Mouse (Mus musculus) spleen, postnatal 36 days (tissue): ENCODE results near the gene Rap2b.

Source experiments
- DNase-seq, 2 experiments: peaks; one replicate each; pipeline ENCODE4 v3.0.0; 2022; ENCODE audit warnings: low spot score in 2 of 2, mixed read lengths in 1 of 2

Gene Rap2b

DNA sequence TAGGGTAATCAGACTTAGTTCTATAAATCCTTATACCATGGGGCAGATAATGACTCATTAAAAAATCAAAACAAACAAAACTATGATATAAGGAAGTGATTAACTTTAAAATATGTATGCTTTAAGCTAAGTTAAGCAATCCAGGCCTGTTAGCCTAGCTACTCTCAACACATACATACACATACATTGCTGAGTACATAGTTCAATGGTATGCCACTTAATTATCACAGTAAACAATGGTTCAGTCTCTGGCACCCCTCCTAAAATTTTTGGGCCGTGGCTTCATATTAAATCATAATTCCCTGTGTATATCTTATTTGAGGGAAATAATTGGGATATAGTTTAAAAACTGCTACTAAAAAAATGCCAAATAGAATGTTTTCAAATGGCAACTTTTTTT is at the start of gene Rap2b:
Gene Rap2b (plus strand): TSS at position 301 of the 400 bp plus-strand sequence.
- DNase-seq = no peak

DNA sequence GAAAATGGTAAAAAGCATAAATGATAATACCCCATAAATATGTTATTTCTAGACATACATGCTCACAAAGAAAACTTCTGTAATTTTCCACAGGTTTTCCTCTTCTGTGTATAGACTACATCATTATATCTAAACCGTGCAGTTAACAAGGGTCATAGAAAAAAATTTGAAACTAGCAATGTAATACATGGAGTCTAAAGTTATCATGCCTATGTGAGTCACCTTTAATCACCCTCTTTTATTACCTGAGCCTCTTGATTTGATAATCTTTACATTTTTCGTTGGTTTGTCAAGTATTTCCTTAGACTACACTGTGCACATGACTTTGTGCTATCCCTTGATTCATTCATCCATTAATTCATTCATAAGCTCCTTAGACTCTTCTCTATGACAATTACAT is 46.4 kb upstream of the Rap2b start:
- no peak for DNase-seq

DNA sequence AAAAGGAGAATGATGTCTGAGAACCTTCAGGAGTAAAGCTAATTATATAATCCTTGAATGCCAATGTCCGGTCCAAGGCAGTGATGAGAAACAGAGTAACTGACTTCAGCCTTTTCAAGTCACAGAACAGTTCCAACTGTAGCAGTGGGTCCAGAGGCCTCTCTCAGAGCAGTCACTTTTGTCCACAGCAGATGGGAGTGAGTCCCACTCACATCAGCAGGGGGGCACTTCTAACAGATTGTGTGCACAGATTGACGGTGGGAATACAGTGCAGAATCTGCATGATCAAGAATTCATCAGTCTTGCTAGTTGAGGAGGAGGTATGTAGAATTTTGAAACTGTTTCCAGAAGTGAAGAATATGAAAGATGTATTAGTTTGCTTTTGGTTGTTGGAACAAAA is 41.4 kb upstream of the Rap2b start:
- DNase-seq = no peak

DNA sequence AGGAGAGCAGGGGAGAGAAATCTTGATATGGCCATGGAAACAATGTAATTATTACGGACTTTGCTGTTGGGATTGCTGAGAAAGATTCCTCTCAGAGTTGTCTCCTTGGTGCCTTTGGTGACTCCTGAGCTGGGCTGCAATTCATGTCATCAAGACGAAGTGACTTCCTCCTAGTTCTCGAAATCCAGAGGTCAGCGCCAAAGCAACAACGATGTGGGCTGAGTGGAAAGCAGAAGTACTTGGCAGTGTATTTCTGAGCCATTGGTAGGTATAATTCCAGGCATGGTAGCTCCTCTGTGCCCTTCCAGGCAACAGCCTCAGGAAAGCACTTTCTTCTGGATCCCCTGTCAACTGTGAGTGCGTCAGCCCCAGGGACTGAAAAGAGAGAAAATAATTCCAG is 39.8 kb upstream of the Rap2b start:
- peak in 1 of 2 experiments; percentile 9 for DNase-seq

DNA sequence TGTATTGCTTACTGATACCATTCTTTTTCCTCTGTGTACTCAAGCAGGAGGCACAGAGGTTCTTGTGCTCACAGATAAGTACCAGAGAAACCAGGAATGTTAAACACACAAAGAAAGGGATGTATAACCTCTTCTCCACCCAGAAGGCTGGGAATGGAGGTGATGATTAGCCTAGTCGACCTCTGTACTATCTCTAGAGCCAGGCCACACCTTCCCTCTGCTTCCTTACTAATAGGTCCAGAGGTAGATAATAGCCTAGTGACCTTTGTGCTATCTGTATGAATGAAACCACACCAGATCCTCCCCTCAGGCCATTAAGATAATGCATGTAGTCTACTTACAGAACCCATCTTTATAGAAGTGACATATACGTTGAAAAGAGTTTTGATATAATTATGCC is 25.2 kb upstream of the Rap2b start:
- no peak for DNase-seq

DNA sequence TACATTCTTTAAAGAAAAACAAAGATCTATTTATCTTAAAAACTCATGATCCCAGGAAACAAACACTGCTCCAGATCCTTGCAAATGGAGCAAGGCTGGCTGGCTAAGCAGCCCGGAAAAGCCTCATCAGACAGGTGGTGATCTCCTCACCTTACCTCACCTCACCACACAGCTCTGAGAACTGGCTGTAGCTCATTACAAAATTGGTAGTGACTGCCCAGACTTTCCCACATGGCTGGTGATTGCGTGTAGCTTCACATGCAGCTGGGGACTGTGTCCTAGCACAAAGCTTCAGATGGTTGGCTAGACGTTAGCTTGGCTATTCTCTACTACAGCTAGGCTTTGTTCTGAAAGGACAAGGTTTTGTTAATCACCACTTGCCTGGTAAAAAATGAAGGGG is 24.2 kb upstream of the Rap2b start:
- no peak for DNase-seq

DNA sequence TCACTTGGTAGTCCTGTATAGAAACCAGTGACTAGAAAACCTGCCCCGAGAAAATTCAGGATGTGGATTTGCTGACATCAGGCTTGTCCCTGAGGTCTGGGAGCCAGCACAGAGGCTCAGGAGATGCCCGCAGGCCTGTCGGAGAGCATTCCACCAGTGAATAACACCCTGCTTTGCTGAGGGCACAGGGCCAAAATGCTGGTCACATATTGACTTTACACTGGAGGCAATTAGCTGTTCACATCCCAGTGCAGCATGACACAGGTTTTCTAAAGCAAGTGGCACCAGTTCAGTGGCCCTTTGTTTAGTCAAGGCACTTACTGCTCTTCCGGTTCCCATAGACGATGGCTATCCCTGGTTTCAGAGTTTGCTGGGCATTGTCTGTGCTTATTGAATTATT is 21.1 kb upstream of the Rap2b start:
- DNase-seq = no peak

DNA sequence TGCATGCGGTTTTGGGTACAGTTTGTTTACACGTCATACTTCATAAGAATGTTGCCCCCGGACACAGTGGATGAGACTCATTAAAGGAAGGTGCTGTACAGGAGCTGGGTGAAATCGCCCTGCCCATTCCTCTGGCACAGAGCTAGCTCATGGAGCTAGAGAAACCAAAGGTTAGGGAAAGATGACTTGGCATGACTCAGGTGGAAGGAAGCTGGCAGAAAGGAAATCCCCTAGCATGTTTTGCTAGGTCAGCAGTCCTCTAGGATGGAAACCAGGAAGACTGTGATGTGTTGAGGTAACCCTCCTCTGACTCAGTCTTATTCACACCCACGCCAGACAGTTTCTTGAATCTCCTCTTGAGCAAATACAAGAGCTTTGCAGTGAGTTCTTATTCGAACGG is 17.4 kb upstream of the Rap2b start:
- no peak for DNase-seq

DNA sequence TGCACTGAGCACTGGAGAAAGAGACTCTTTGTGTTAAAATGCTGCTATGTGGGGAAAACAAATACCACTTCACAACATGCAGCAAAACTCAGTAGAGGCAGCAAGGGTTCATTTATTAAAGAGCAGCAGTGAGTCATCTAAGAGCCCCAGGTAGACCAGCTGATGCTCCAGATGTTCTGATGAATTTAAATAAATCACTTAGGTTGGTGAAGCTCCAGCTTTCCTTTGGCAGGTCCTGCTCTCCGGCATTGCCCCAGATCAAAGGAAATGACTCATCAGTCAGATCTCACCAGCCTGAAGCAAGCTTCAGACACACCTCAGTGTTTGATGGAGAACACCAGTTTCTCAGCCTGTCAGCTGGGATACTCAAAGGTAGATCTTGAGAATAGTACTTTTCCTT is 15.8 kb upstream of the Rap2b start:
- no peak for DNase-seq

DNA sequence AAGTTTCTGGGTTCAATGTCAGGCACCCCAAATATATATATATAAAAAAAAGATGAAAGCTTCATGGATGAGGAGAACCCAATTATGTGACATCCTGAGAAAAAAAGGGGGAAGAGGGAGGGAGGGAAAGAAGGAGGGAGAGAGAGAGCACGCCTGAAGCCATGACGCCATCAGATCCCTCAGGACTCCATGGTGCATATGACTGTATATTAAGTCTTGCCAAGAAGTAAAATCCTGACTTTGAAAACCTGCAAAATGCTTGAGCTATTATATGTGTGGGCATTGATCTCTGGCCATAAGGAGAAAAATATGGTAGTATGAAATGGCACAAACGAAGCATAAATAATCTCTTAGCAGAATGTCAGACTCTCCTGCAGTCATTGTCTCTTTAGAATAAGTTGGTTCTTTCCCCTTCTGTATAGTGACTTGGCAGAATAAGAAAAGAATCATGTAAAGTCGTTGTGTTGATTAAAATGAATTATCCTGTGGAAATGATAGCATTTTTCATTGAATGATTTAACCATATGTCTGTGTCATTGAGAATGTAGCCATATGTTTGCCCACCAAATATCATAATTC is 13.3 kb upstream of the Rap2b start:
- DNase-seq = no peak

DNA sequence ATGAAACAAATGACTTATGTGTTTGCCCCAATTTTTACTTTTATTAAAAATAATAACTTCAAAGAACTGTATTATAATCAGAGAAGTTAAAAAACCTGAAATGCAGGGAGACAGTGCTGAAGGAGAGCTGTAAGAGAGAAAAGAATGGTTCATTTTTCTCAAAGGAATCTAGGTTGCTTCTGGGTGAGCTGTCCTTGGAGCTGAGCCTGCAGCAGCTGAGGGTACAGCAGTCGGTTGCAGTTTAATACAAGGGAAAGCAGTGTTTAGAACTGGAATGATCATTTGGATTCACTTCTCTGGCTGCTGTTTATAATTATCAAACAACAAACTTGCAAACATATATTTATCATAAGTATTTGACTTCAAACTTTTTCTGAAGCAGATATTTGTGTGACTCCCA is 12.0 kb upstream of the Rap2b start:
- DNase-seq = no peak

DNA sequence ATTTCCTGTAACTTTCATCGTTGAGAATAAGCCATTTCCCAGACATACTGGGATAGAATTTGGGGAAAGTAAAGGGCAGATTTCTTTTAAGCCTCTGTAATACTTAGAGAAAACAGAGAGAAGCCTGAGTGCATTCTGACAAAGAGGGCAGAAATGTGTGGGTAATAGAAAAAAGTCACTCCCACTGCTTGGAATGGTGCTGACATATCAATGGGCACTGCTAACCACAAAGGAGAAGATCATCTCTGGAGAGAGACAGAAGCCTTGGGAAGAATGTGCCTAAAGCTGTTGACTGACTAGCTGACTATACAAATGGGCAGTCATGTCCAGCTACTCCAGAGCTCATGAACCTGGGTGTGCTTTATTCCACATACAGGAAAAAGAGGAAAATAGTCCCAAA is 6.0 kb upstream of the Rap2b start:
- no peak for DNase-seq

DNA sequence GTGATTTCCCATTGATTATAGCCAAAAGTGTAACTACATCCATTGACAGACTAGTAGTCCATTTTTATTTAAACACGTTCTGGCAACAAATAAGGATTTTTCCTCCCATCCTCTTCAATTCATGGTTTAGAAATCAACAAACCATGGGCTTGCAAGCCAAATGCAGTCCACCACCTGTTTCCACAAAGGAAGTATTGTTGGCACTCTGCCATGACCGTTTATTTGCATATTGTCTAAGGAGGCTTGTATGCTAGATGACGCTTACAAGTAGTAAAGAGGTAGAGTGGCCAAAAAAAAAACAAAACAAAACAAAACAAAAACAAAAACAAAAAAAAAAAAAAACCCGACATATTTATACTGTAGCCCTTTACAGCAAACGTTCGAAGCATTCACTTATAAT is 3.3 kb upstream of the Rap2b start:
- peak; percentile 27 to 34 for DNase-seq

DNA sequence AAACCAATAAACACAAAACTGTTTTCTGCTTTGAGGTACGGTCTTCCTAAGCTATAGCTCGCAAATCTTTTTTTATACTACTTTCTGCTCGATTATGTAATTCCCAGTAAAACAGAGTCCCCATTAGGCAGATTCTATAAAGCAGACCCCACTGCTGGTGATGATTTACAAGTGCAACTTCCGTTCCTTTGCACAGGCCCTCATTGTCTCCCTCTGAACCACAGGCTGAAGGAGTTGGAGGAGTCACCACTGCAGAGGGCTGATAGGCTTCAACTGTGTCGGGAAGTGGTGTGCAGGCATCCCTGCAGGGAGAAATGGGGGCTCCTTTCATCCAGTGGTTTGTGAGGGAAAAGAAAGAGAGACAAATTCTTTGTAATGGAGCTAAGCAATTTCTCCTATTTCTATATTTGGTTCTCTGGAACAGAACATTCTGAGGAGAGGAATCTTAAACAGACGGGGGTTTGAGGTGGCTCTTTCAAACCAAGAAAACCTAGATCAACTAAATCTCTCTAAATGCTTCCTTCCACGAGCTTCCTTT is 2.6 kb upstream of the Rap2b start:
- no peak for DNase-seq

DNA sequence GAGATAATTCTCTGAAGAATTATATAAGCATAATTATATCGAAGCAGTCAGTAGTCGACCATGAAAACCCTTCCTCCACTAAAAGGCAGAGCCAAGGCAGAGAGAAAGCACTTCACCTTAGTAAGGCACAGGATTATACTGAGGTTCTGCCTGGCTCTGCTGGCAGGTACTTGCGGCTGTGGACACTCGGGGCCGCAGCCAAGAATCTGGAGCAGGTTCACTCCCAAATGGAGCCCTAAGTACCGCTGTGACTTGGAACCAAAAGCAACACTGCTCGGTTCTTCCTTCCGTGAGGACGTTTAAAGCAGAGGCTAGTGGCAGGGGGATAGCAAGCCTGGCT is 1.4 kb downstream of the Rap2b start:
- no peak for DNase-seq

DNA sequence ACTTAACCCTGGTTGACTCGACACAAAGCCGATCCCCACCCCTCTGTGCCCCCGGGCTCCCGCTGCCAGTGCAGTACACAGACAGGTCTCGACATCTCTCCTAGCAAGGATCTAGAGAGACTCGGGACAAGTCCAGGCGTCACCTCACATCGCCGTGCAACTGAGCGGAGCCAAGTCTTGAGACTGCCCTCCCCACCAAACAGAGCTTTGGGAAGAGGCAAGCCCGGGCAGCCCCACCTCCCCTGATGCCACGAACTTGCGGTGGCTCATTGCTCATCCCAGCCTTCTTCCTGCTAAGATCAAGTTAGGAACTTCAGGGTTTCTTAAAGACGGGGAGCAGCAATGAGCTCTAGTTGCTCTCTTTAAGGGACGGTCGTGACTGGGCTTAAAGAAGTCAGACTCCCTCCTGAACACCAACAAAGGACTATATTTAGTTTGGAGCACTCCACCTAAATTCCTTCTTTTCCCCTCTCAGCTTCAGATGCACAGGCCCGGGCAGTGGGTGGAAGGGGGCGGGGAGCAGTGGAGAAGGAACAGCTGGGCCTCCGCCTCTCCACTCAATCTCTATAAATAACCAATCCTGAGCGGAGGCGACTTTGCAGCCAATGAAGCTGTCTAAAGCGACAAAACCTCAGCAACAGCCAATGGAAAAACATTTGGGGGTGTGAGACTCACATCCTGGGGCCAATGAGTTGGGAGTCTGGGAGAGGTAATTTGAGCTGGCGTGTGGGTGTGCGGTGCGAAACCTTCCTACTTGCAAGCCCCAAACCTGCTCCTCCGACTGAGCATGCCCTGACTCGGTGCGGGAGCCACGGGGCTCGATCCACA is 1.9 kb downstream of the Rap2b start:
- peak; percentile 78 to 81 for DNase-seq

DNA sequence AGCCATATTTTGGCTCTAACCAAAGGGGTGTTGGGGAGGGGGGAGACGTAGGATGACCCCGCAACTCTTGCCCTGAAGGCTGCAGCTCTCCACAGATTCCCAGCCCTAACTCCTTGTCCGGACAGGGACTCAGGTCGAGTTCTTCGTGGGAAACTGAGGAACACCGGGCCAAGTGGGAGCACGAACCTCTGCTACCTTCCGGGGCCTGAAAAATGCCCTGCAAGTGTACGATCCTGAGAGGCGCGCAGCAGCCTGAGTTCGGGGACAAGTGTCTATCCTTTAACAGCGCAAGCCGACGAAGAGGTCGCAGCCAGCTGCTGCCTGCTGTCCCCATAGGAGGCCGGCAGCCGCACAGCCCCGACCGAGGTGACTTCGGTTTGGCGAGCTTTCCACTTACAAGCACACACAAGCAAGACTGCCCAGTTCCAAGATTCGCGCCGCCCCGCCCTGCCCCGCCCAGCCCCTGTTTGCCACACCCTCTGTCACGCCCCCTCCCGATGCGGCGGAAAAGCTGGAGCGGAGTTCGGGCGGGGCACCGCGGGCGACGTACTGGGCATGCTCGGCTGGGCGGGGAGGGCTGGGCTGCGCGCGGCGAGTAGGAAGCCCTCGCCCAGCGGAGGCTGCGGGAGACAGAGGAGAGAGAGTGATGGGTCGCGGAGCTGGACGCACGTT is 2.7 kb downstream of the Rap2b start:
- peak; percentile 91 to 92 for DNase-seq

DNA sequence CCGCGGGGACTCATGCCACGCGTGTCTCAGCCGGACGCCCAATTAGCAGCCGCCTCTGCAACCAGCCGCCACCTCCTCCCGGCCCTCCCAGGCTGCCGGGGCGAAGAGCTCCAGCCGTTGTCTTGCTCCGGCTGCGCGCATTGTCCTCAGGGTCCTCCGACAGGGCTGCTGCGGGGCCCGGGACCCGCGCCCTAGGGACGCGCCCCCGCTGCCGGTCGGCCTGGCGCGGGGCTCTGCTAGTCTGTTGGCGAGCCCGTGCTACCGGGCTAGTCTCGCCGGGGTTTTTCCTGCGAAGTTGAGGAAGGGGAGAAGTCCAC is 3.2 kb downstream of the Rap2b start:
- no peak for DNase-seq

DNA sequence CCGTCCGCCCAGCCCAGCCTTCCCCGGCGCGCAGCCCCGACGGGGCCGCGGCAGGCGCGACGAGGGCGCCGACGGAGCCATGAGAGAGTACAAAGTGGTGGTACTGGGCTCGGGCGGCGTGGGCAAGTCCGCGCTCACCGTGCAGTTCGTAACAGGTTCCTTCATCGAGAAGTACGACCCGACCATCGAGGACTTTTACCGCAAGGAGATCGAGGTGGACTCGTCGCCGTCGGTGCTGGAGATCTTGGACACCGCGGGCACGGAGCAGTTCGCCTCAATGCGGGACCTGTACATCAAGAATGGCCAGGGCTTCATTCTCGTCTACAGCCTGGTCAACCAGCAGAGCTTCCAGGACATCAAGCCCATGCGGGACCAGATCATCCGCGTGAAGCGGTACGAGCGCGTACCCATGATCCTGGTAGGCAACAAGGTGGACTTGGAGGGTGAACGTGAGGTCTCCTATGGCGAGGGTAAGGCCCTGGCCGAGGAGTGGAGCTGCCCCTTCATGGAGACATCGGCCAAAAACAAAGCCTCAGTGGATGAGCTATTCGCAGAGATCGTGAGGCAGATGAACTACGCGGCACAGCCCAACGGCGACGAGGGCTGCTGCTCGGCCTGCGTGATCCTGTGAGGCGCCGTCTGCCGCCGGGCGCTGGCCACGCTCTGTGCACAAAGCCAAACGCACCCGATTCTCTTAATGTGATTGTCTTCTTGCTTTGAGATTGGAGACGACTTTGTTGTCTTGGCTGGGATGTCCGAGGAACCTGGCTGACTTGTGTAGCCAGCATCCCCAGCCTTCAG is 3.7 kb downstream of the Rap2b start:
- DNase-seq = peak; percentile 23 to 29

DNA sequence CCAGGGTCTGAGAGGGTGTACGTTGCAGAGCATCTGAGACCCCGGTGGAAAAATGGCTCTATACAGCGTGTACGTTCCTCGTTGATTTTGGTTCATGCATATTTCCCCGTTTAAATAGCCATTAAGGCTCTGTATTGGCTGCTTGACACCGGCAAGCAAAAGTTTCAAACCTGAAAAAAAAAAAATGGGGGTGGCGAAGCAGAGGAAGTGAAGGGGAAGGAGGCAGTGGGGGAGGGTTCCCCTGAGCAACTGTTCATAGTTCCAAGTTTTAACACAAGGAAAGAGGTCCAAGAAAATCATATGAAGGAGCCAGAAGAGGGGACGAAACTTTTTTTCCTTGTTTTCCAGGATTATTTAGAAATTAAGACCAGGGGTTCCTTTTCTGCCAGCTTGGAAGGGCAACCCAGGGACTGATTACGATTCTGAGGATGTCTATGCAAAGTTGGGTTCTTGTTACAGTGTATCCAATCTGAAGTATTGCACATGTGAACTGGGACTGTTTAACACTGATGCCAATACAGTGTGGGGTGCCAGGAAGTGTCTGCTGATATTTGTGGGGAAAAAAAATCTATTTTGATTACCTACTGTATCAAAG is 4.4 kb downstream of the Rap2b start, which contains the start of gene B430305J03Rik:
Gene B430305J03Rik (minus strand): TSS at position 173 of the 595 bp plus-strand sequence.
- DNase-seq = peak; percentile 51 to 56

DNA sequence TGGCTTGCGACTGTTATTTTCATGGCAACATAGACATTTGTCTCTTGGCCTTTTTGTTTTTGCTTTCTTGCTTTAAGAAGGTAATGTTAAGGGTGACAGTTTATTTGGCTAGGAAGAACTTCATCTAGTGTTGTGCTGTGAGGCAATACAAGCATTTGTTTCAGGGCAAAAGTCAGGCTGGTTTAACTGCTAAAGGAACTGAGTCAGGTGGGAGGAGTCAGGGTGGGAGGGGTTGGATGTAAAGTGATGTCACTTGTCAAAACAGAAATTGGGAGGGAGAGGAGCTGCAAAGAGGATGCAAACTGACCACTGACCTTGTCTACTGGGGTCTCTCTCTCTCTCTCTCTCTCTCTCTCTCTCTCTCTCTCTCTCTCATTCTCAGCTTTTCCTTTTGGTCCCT is 7.0 kb downstream of the Rap2b start:
- no peak for DNase-seq

DNA sequence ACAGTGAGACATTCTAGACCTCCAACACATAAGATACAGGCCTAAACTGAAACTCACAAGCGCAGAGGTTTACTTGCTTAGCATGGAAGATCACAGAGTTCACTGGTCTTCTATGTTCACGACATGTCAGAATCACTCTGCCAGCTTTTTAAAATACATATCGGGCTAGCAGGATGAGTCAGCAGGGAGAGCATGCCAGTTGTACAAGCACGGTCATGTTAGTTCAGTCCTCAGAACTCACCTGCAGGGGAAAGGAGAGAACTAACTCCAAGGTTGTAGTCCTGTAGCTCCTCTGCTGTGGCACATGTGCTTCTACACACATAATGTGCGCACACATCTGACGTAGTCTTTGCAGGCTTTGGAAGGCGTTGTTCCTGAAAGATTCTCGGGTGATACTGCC is 14.6 kb downstream of the Rap2b start:
- DNase-seq = no peak
